Mouse (Mus musculus) myocyte (in vitro differentiated cells): ENCODE data around the gene Nxpe4.

Source experiments
- MAX ChIP-seq: IDR thresholded peaks from one replicate; pipeline ENCODE4 v1.6.1; 2011; ENCODE audit warnings: low read depth, mild to moderate bottlenecking, control low read depth
- POLR2A ChIP-seq: IDR thresholded peaks from one replicate; pipeline ENCODE4 v1.6.1; 2011; ENCODE audit warnings: low read depth, mild to moderate bottlenecking, control low read depth, moderate library complexity; ENCODE audit not compliant: insufficient read length
- TCF12 ChIP-seq: IDR thresholded peaks from one replicate; pipeline ENCODE4 v1.6.1; 2011; ENCODE audit warnings: mild to moderate bottlenecking, control low read depth; ENCODE audit not compliant: poor library complexity, insufficient read depth, severe bottlenecking
- USF1 ChIP-seq: IDR thresholded peaks from one replicate; pipeline ENCODE4 v1.6.1; 2011; ENCODE audit warnings: low read depth, mild to moderate bottlenecking, control low read depth, moderate library complexity

DNA sequence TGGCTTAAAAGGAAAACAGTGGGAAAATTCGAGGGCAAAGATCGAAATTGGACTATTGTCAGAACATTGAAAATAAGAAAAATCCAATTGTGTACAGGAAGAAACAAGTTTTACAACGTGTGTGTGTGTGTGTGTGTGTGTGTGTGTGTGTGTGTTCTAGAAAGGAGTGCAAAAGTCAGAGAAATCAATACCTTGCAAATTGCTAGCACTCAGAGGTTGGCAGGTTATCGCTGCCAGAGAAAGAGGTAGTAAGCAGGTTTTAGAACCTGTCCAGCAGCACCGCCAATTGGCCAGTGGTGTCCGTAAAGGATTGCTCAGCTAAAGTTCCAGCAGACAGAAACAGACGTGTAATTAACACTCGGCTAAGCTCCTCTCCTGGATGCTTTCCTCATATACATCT is 122.4 kb downstream of the Nxpe4 start:
- TF ChIP-seq USF1 (no peak), TCF12 (no peak), POLR2A (no peak), MAX (no peak)
